Mouse (Mus musculus) kidney, adult 10 weeks (tissue): ENCODE measurements around the gene Slc2a9. TPM values are rescaled to one million over a fixed set of nuclear protein-coding genes. Genes with fewer than 3 reads are reported as not detected.

Source experiments
- polyA plus RNA-seq: library from polyadenylated mRNA; stranded (reverse); fragments of 350-450 nt; fragmentation: Illumina TruSeq; extraction: RNeasy Lipid Tissue Mini Kit (QIAGEN cat#74804); gene quantifications from one replicate; pipeline ENCODE4 v1.2.3, GENCODE M21; 2014; ENCODE audit warnings: low read depth, low replicate concordance

Gene Slc2a9
- polyA plus RNA-seq: 15.4 TPM

GRCm38 (mm10) chr5:38502992-38503391 lies at the start of gene Slc2a9:
Gene Slc2a9 (minus strand): TSS chr5:38503143.

GRCm38 (mm10) chr5:38318966-38319786 lies 183.8 kb downstream of the Slc2a9 start, which contains the start of gene Drd5:
Gene Drd5 (plus strand): TSS chr5:38319367.

Other genes with a start within 250 kb of the Slc2a9 start
- gene Tmem128, start 243.0 kb downstream of the Slc2a9 start, polyA plus RNA-seq: 63.9 TPM
- gene Otop1, start 227.2 kb downstream of the Slc2a9 start, polyA plus RNA-seq: 0.12 TPM
- not detected for gene Drd5, start 183.8 kb downstream of the Slc2a9 start, polyA plus RNA-seq
- 49.2 TPM for gene Wdr1, start 60.1 kb upstream of the Slc2a9 start, polyA plus RNA-seq
- gene Zfp518b, start 181.7 kb upstream of the Slc2a9 start, polyA plus RNA-seq: 2.3 TPM